Mouse (Mus musculus): ENCODE data around the gene Gpr87.
"Not testable (repeated sequence)": the region's sequence is repeated elsewhere in the genome, so short reads cannot be mapped to it uniquely, and the experiment has no call there.

Gene Gpr87

GRCm38 (mm10) chr3:59185662-59186061 lies 9.2 kb downstream of the Gpr87 start:
- DNase-seq: no peak

- DNase-seq: no peak
Measured at GRCm38 (mm10) chr3:59182129-59182528, 12.8 kb downstream of the Gpr87 start.

GRCm38 (mm10) chr3:59181134-59181533 lies 13.8 kb downstream of the Gpr87 start:
- DNase-seq: no peak

- DNase-seq: no peak
Measured at GRCm38 (mm10) chr3:59176871-59177270, 18.0 kb downstream of the Gpr87 start.

- DNase-seq: peak; percentile 4 to 31
Measured at GRCm38 (mm10) chr3:59175234-59175633, 19.7 kb downstream of the Gpr87 start.

GRCm38 (mm10) chr3:59174426-59175154 lies 20.3 kb downstream of the Gpr87 start:
- DNase-seq: no peak

GRCm38 (mm10) chr3:59169921-59170627 lies 24.8 kb downstream of the Gpr87 start:
- DNase-seq: no peak

GRCm38 (mm10) chr3:59169215-59169614 lies 25.7 kb downstream of the Gpr87 start:
- no peak for DNase-seq

- DNase-seq: no peak
Measured at GRCm38 (mm10) chr3:59168476-59168875, 26.4 kb downstream of the Gpr87 start.

- no peak for DNase-seq
Measured at GRCm38 (mm10) chr3:59167417-59168054, 27.4 kb downstream of the Gpr87 start.

- DNase-seq: no peak
Measured at GRCm38 (mm10) chr3:59160465-59160864, 34.4 kb downstream of the Gpr87 start.

GRCm38 (mm10) chr3:59157048-59157447 lies 37.9 kb downstream of the Gpr87 start:
- no peak for DNase-seq

GRCm38 (mm10) chr3:59155404-59155803 lies 39.5 kb downstream of the Gpr87 start:
- DNase-seq: no peak

- no peak for DNase-seq
Measured at GRCm38 (mm10) chr3:59154888-59155287, 40.0 kb downstream of the Gpr87 start.

- no peak for DNase-seq
Measured at GRCm38 (mm10) chr3:59153424-59153823, 41.5 kb downstream of the Gpr87 start, which contains the start of gene P2ry14. Gene P2ry14, minus strand, starts transcription at chr3:59153618.

GRCm38 (mm10) chr3:59150624-59151023 lies 44.3 kb downstream of the Gpr87 start:
- DNase-seq: no peak

- no peak for DNase-seq
Measured at GRCm38 (mm10) chr3:59149646-59150045, 45.3 kb downstream of the Gpr87 start.

- no peak for DNase-seq
Measured at GRCm38 (mm10) chr3:59145194-59145593, 49.7 kb downstream of the Gpr87 start.

GRCm38 (mm10) chr3:59141507-59142305 lies 53.2 kb downstream of the Gpr87 start:
- no peak for DNase-seq

- not testable (repeated sequence) for DNase-seq
Measured at GRCm38 (mm10) chr3:59140941-59141340, 54.0 kb downstream of the Gpr87 start.

GRCm38 (mm10) chr3:59140115-59140514 lies 54.8 kb downstream of the Gpr87 start:
- no peak for DNase-seq

- no peak for DNase-seq
Measured at GRCm38 (mm10) chr3:59139651-59140051, 55.3 kb downstream of the Gpr87 start.

- DNase-seq: no peak
Measured at GRCm38 (mm10) chr3:59138946-59139468, 55.9 kb downstream of the Gpr87 start.

Data from kidney, adult 8-10 months (tissue).